Mouse (Mus musculus) heart, embryonic 10.5 days (tissue): ENCODE data around the gene Fcgbp. TPM values are rescaled to one million over a fixed set of nuclear protein-coding genes. Genes with fewer than 3 reads are reported as not detected.
A peak's percentile ranks its signal among the peaks of the same experiment; 100 is the strongest.

Experiments used
- DNase-seq: peaks from one replicate; pipeline ENCODE4 v3.0.0-alpha.2; 2017; ENCODE audit warnings: low spot score
- H3K27ac ChIP-seq: fragments of 300-500 bp; sonication (generic); 2 replicates; pipeline ENCODE4 v1.5.1; 2016; ENCODE audit warnings: mild to moderate bottlenecking
- H3K27me3 ChIP-seq: fragments of 300-500 bp; sonication (generic); 2 replicates; pipeline ENCODE4 v1.6.1; 2016; ENCODE audit warnings: mild to moderate bottlenecking; ENCODE audit not compliant: poor library complexity, insufficient read depth, severe bottlenecking
- H3K36me3 ChIP-seq: fragments of 300-500 bp; sonication (generic); 2 replicates; pipeline ENCODE4 v1.6.1; 2016; ENCODE audit warnings: mild to moderate bottlenecking, moderate library complexity
- H3K4me1 ChIP-seq: fragments of 300-500 bp; sonication (generic); 2 replicates; pipeline ENCODE4 v1.6.1; 2016; ENCODE audit warnings: mild to moderate bottlenecking
- H3K4me3 ChIP-seq: fragments of 300-500 bp; sonication (generic); 2 replicates; pipeline ENCODE4 v1.5.1; 2016; ENCODE audit warnings: mild to moderate bottlenecking, moderate library complexity
- H3K9me3 ChIP-seq: fragments of 300-500 bp; sonication (generic); 2 replicates; pipeline ENCODE4 v1.6.1; 2016; ENCODE audit warnings: mild to moderate bottlenecking, moderate library complexity
- WGBS: fragments of 180-500 bp; shearing (Covaris S2); methylation state at CpG from one replicate; pipeline ENCODE4 v1.1.7; 2016; 5-methylcytosine and 5-hydroxymethylcytosine counted together
- polyA plus RNA-seq: library from polyadenylated mRNA; unstranded; fragments of >200 nt; fragmentation: Nextera tagmentation; extraction: Ambion mirVana; gene quantifications from 2 replicates; pipeline ENCODE4 v1.2.1, GENCODE M21; 2016

Fcgbp gene
- polyA plus RNA-seq, 1 experiment from 2014 or later: 0.41 TPM

DNA sequence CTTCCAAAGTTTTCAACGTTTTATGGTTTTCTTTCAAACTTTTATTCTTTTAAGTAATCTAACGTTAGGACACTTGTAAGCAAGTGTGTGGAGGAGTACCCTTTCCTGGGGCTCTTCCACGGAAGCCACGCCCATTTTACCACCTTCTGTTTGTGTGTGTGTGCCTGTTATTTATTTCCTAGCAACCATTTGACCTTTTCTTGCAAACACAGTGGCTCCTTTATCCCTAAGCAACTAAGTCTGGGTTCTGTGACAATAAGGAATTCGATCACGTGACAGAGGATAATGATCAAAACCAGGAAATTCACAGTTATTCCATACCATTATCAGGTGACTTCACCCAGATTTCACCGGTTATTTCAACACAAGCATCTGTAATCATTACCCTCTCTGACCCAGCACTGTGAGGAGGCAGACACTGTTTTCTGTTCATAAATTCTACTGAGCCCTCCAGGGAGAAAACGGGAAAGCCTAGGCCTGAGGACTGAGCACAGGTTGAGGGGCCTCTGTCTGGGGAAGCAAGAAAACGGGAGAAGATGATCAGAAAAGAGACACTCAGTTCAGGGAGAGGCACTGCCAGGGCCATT lies 90.2 kb downstream of the Fcgbp start:
- 52% methylated on average over 9 of the region's 9 CpGs for whole genome bisulfite sequencing
- no peak for DNase-seq
- no peaks in the 10 kb centered on the region for H3K36me3 ChIP-seq
- no peak overlapping the region for H3K27ac ChIP-seq
- H3K4me3 ChIP-seq: no peak overlapping the region
- peaks cover 5% of the 10 kb centered on the region; the same call in 1 of the 2 replicates for H3K4me1 ChIP-seq
- no peaks in the 10 kb centered on the region for H3K9me3 ChIP-seq
- no peaks in the 10 kb centered on the region for H3K27me3 ChIP-seq

DNA sequence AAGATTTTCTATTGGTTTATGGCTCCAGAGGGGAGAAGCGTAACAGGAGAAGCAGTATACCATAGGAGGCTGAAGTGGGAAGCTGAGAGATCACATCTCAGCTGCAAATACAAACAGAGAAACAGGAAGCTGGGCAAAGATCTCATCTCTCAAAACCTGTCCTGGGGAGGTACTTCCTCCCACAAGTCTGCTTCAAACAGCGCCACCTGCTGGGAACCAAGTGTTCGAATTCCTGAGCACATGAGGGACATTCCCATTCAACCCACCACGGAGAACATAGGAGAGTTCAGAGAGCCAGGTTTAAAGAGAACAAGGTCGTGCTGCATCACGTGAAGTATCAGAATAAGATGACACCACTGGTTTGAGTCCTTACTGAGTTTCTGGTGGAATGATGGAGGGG lies 94.4 kb downstream of the Fcgbp start:
- peaks cover 9% of the 10 kb centered on the region for H3K4me1 ChIP-seq
- no peak for DNase-seq
- no peaks in the 10 kb centered on the region for H3K9me3 ChIP-seq
- H3K27me3 ChIP-seq: no peaks in the 10 kb centered on the region
- H3K27ac ChIP-seq: no peak overlapping the region
- H3K4me3 ChIP-seq: no peak overlapping the region
- no peaks in the 10 kb centered on the region for H3K36me3 ChIP-seq
- WGBS: 75% methylated on average over 6 of the region's 6 CpGs

DNA sequence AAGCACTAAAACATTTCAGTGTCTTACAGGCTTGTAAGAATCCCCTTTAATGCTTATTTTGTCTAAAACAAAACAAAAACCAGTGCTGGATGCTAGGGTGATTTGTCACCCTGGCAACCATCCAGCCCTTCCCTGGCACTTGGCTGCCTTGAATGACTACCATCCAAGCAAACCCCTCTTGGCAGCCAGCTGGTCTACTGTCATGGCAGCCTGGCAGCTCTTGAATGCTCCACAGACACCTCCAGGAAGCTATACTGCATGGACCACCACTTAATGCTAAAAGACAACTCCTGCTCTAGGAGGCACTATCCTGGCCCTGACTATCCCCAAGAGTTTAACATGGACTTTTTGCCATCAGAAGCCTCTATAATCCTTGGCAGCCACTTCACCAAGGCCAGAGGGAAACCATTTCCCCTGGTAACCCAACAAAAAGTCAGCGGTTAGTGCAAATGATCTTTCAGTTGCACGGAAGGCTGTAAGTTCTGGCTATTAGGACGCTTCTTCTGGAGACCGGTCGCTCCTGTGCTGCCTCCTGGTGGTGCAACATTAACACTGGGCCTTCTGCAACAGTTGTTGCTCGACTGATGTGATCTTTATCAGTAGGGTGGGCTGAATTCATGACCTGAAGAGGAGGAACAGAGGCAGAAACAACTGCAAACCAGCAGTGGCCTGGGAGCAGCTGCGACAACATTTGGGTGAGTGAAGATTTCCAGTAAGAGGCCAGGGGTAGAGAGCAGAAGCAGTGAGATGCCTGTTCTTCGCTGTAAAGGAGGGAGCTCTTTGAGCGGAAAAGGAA lies 97.5 kb downstream of the Fcgbp start:
- H3K36me3 ChIP-seq: no peaks in the 10 kb centered on the region
- H3K27me3 ChIP-seq: no peaks in the 10 kb centered on the region
- peaks cover 25% of the 10 kb centered on the region for H3K4me1 ChIP-seq
- H3K4me3 ChIP-seq: peak overlapping the region; percentile 91
- WGBS: 11% methylated on average over 9 of the region's 9 CpGs
- H3K27ac ChIP-seq: peak overlapping the region; percentile 89
- no peaks in the 10 kb centered on the region for H3K9me3 ChIP-seq
- peak; percentile 90 for DNase-seq

DNA sequence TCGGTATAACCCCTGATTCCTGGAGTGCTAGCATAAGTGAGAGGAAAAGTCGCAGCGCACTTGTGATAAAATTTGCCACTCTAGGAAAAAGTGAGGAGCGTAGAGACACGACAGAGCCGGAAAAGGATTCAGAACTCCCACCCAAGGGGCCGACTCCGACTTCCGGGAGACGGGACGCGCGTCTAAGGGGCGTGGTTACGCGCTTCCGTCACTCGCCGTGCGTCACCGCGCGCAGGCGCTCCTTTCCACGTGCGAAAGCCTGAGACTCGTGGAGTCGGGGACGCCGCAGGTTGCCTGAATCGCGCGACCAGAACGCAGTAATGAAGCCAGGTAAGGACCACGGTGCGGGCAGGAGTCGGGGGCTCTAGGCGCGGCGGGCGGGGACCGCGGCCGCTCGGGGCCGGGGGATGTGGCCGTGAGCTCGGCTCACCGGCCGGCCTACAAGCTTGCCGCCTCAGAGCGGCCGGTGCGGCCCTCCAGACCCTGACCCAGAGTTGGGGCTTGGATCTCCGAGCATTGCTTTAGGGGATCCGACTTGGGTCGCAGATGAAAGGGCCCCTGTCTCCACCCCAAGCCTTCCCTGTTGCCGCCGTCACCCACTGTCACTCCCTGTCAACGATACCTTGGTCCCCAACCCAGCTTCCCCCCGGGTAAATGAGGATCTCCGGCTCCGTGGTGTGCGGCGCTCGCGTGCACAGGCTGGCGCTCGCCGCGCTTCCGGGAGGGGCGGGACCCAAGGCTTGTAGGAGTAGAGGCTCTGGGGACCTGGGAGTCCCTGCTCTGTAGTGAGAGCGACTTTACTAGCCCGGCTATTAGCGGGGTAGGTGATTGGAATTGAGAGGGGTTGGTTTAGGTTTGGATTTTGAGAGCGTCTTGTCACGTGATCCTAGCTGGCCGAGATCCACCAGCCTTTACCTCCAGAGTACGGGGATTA lies 98.7 kb downstream of the Fcgbp start, which contains the start of gene Fbl:
Fbl (plus strand) TSS at position 222 of the 934 bp plus-strand sequence.
- Histone ChIP-seq H3K9me3 (no peaks in the 10 kb centered on the region), H3K4me3 (peak within 1 kb of the TSS; percentile 91), H3K27ac (peak within 1 kb of the TSS; percentile 89), H3K4me1 (peaks cover 25% of the 10 kb centered on the region), H3K36me3 (peaks cover 2% of the 10 kb centered on the region; the same call in 1 of the 2 replicates), H3K27me3 (no peaks in the 10 kb centered on the region)
- WGBS: under 1% methylated on average over 80 of the region's 80 CpGs
- peak; percentile 96 for DNase-seq

Other genes starting within 250 kb of the Fcgbp start
- gene Zfp59, start 232.6 kb upstream of the Fcgbp start, polyA plus RNA-seq: 6.9 and 7.4 TPM in 2 replicates
- gene Zfp607a, start 213.7 kb upstream of the Fcgbp start, polyA plus RNA-seq: 4.4 and 4.7 TPM in 2 replicates
- 7.0 and 7.8 TPM in 2 replicates for gene Zfp974, start 141.8 kb upstream of the Fcgbp start, polyA plus RNA-seq
- gene Zfp780b, start 92.1 kb upstream of the Fcgbp start, polyA plus RNA-seq: 15.5 and 17.1 TPM in 2 replicates
- gene Zfp850, start 57.1 kb upstream of the Fcgbp start, polyA plus RNA-seq: 4.0 and 7.0 TPM in 2 replicates
- gene Psmc4, start 21.1 kb upstream of the Fcgbp start, polyA plus RNA-seq: 315 and 364 TPM in 2 replicates
- 0.05 and 0.06 TPM in 2 replicates for gene 9530053A07Rik, start 58.2 kb downstream of the Fcgbp start, polyA plus RNA-seq
- 101 and 140 TPM in 2 replicates for gene Fbl, start 98.5 kb downstream of the Fcgbp start, polyA plus RNA-seq
- gene Dyrk1b, start 108.2 kb downstream of the Fcgbp start, polyA plus RNA-seq: 9.9 and 10.4 TPM in 2 replicates
- 0.90 and 1.4 TPM in 2 replicates for gene Eid2, start 196.6 kb downstream of the Fcgbp start, polyA plus RNA-seq
- gene Eid2b, start 206.5 kb downstream of the Fcgbp start, polyA plus RNA-seq: 5.6 and 7.1 TPM in 2 replicates
- gene Selenov, start 219.9 kb downstream of the Fcgbp start, polyA plus RNA-seq: not detected in 2 replicates
- gene Dll3, start 231.0 kb downstream of the Fcgbp start, polyA plus RNA-seq: 0.18 and 0.68 TPM in 2 replicates
- 171 and 189 TPM in 2 replicates for gene Timm50, start 240.8 kb downstream of the Fcgbp start, polyA plus RNA-seq